Mouse (Mus musculus) cerebellum, postnatal 4 days (tissue): ENCODE measurements around the gene Hlf.
A peak's percentile ranks its signal among the peaks of the same experiment; 100 is the strongest.

Experiments used
- DNase-seq, 2 experiments: peaks; one replicate each; pipeline ENCODE4 v3.0.0; 2022; ENCODE audit warnings: low spot score in 2 of 2, mixed read lengths in 1 of 2

Hlf gene

DNA sequence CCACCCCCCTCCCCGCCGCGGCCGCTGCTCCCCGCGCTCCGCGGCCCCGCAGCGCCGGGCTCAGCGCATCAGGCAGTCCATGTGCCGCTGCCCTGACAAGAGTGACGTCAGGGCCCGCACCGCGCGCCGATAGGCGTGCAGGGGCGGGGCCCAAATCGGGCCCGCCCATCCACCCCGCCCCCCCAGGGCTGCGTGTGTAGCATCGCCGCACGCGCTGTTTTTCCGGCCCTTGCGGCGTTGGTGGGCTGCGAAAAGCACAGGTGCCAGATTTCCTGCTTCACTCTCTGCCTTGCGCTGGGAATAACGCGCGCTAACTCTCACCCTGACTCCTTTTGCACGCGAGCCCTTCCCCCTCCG is at the start of gene Hlf:
Hlf (minus strand) TSS at position 79 of the 357 bp plus-strand sequence.
- DNase-seq = peak; percentile 84 to 93

DNA sequence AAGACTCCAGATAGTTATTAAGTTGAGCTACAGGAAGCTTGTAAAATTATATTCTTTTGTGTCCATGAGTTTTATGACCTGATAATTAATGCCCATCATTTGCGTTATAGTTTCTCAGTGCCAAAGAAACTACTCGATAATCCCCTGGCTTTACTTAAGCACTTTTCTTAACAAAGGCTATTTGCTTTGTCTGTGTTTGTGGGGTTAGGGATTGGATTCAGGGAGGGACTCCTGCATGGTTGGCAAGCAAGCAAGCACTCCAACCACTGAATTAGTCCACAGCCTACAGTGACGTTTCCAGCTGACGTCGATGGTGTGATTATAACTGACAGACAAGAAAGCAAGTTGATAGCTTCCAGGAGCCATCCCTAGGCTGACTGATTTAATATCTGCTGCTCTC is 48.1 kb upstream of the Hlf start:
- no peak for DNase-seq

DNA sequence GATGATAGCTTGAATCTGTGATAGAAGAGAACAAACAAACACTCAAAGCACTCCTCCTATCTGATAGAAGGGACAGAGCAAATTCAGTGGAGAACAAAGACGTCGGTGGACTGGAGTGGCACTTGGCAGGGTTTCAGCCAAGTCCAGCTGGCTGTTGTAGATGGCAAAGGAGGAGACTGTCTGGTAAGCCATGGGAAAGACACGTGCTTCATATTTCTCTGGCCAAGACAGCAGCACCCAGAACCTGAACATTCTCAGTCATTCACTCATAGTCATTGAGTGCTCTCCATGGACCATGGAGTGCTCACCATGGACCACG is 34.5 kb upstream of the Hlf start:
- peak in 1 of 2 experiments; percentile 8 for DNase-seq

DNA sequence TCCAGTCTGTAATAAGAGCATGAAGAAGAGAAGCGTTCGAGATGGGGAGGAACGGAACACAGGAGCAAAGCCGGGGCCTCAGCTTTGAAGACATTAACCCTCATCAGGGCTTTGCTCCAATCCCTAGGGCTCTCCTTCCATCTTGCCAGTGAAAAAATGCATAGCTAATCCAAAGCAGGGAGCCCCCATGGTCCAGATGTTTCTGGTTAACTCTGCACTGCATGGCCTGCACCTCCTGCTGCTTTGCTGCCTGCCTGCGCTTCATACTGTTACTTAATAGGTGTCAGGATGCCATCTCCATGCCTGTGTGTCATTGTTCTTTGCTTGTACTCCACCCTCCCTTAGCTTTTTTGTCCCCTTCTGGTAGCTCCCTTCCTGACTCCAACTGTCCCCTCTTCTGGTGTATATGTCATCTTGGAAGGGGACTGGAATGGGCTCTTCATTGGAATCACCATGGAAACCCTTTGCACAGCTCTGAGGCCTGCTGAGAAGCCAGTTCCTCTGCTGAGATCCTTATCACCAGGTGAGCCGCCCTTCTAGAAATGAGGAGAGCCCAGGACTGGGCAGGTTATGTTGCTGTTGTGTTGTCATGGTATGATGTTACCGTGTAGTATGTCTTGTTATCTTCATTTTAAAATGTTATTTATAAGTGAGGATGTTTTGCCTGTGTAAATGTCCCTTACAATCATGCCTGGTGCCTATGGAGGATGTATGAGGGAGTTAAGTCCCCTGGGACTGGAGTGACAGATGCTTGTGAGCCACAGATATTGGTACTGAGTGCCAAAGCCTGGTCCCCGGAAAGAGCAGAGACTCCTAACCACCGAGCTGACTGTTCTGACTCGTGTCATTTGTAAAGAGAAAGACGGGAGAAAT is 33.9 kb upstream of the Hlf start:
- DNase-seq = no peak

DNA sequence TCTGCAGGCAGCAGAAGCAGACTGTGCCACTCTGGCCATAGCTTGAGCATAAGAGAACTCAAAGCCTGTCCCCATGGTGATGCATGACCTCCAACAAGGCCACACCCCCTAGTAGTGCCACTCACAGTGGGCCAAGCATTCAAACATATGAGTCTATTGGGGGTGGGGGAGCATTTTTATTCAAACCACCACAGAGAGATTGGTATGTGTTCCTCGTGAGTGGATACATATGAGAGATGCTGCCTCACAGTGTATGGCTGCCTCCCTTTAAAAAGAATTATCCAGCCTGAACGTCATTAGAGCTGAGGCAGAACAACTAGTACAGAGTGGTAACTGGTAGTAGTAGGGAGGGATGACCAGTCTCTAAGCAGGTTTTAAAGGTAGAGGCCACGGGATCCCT is 33.2 kb upstream of the Hlf start:
- no peak for DNase-seq

DNA sequence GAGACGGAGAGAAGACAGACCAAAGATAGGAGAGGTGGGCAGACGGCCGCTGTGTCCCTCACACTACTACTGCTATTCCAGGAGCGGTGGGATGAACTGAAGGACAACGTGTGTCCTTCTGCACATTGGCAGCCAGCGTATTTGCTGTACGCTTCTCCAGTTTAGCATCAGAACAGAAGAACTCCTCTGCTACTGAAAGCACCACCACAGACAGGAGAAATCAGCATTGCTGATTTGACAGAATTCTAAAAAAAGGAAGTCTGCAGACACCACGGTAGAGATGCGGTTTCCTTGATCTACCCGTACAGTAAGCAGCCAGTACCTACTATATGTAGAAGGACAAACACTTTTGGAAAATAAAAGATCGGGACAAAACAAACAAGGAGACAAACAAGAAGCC is 29.0 kb upstream of the Hlf start:
- DNase-seq = no peak

DNA sequence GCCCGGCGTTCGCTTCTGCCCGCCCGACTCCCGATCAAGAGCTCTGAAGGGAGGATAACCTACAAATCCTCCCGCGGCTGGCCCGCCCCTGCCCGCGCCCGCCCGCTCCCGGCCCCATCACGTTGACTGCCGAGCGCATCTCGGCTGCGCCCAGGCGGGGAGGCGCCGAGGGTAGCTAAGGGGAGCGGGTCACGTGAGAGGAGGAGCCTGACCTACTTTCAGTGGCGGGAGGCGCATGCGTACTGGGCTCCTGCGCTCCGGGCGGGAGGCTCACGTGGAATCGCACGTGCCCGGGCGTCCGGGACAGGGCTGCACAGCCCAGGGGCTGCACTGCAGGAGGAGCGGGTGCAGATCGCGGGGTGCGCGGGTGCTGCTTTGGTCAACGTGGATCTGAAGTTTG is 27.2 kb upstream of the Hlf start:
- peak; percentile 96 for DNase-seq

DNA sequence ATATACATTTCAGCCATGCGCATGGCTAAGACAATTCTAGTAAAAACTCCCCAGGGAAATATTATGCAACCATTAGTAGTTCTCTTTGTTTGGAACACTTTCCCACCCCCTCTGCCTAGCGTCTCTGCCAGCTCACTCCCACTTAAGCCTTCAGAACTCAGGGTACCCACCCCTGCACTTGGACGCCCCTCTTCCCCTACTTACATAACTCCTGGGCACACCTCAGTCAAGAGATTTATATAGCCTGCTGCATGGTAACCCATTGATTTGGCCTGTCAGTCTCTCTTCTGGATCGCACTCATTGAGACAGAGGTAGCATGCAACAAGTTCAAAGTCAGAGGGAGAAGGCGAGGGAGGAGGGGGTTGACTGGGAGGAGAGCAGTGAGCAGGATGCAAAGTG is 26.3 kb upstream of the Hlf start:
- no peak for DNase-seq

DNA sequence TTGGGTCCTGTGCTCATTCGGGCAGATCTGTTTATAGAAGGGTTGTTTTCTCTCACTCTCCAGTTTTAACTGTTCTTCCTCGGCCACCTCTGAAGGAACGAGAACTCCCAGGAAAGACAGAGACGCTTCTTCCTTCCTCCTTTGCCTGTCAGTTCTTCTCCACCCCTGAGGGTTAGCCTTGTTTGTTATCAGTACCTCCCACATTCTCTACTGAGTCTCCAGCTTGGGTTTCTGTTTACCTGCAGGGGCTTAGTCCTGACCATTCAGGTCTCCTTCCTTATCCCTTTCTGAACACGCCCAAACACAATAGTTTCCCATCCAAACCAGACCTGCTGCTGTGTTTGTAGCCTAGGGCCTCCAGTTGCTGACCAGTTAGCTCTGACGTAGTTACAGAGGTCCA is 8.2 kb upstream of the Hlf start:
- no peak for DNase-seq

DNA sequence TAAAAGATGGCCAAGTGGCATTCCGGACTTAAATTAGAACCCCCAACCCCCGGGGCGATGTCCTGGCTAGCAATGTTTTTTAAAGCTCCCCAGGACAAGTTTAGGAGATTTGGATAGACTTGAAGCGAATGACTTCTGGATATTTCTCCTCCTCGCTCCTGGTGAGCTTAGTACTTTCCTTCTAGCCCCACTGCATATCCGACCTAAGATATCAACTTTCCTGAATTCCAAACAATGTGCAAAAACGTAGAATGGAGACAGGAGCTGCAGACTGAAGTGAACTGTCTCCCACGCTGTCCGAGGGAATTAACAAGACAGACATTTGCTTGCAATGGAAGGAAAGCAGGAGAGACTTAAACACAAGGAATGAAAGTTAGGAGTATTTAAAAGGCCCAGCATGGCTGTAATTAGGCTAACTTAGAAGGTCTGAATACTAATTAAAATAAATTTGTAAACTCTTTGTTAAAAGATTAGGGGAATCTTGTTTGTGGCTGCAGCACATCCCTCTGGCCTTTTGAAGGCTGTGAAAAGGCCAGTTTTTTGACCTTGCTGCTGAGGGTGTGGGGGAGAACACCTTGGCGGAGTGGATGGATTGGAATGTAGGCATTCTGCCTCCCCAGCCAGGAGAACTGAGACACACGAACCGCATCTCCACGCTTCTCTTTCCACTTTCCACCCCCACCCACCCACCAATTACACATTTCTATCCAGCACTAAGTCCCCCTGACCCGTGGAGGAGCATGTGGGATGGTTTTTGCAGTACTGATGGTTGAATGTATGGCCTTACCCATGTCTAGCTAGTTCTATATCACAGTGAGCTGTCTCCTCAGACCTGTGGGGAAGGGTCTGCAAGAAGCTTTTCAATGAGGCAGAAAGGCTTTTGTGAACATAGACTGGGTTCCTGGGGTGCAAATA is 833 bp upstream of the Hlf start:
- DNase-seq = no peak

DNA sequence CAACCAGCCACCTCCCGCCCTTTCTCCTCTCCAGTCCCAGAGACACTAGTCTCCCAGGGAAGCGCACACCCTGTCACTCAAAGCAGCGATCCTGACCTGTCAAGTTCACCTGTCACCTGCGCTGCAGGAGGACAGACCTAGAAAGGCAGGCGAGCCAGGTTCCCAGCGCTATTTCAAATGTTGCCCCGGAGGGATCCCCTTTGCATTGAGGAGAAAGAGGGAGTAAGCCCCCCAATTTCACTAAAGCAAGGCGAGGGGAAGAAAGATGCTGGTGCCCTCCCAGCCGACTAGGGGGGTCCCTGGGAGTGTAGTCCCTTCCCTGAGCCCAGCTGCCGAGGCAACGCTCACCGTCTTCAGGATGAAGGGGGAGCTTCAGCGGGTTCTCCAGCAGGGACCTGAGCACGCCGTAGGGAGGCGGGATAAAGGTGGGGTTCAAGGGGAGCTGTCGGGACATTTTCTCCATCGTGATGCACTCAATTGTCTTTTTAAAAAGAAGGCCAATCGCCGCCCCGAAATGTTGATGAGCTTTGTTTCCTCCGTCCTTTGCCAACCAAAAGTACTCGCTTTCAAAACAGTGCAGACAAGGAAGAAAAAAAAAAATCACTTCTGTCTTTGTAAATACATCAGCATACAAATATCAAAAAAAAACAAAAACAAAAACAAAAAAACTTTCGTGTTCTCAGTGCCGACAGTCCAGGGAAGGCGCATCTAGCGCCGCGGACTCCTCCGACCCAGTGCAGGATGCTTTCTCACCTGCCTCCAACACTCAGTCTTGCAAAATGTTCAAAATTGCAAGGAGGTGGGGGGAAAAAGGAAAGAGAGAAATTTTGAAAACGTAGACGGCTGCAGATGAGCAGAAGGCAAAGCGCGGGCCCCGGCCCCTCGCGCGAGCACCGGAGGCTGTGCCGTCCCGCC is 536 bp downstream of the Hlf start:
- no peak for DNase-seq

DNA sequence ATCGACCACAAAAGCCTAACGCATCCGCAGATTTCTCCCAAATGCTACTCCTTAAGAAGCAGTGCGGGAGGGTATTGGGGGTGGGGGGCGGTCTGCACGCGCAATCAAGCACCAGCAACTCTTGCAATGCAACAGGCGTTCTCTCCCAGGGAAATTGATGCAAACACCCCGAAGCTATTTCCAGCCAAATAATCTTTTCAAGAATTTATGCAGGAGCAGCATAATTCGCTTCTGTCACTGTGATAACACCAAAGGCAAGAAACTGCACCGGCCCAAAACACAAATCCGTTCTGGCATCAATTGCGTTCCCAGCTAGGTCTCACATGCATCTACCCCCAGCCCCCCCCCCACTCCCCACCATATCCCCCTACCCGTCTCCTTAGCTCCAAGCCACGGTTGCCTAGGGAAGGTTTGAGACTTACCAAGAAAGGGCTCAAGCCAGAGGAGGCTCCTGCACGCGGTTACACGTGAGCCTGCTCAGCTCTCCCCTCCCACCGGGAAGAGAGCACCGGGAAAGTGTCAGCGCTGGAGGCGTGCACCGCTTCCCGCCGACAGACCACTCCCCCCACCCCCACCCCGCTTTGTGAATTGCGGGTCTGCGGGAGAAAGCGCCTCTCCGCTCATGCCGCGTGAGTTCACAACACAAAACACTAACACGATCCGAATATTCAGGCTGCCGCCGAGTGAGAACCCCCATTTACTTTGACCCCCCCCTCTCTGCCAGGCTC is 1.4 kb downstream of the Hlf start:
- no peak for DNase-seq

DNA sequence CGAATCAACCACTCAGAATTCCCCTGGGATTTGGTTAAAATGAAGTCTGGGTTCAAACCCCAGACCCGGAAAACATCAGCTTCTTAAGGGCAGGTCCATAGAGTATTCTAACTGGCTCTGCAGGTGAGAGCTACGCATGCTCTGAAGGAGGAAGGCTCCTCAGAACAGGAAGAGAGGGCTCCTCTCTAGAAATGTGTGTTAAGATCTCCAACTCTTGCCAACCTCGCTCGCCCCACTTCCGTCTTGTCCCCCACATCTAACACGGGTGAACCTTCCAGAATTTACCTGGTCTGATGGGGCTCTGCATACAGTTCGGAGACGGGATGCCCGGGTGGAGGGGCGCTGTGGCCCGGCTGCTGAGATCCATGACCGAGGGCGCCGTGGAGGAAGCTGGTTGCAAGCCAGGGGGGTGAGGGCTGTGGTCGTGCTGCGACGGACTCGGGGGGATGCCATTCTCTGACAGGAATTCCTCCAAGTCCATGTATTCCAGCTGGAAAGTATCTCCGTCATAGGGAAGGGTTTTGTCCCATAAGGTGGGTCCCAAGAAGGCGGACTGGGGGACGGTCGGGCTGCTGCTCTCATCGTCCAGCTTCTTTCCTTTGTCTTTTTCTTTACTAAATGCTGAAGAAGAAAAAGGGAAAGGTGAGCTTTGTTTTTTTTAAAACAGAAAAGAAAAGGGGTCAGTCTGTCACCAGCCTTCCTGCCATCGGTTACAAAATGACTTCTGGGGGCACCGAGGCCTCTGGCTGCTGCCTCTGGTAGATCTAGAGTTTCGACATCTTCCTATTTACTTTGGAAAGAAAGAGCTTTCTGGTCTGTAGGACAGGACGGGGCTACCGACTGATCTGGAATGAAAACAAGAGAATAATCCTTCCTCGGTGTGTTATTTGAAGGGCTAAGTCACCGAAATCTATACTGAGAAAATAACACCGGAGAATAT is 2.9 kb downstream of the Hlf start:
- DNase-seq = no peak

DNA sequence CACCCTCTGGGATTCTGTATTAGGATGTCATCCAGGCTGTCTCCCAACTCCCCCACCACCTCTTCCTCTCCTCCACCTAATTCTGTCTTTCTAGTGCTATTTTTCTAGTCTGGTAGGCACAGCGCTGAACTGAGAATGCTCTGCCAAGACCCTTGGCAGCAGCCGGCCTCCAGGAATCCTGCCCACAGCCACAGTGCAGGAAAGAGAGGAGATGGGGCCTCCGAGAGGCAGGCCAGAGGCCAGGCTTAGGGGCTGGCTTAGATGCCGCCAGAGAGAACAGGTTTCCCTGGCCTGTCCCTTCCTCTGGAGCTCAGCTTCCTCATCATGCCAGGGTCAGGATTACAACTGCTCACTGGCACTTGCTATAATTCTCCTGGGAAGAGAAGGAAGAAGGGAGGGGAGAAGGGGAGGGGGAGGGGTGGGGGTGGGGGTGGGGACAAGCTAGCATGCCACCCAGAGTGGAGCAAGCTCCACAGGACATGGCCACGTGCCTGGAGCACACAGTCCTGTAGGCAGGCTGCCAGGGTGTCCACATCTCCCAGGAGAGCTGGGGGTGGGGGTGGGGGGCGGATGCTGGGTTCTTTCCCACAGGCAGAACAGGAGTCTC is 8.6 kb downstream of the Hlf start:
- peak; percentile 44 to 83 for DNase-seq

DNA sequence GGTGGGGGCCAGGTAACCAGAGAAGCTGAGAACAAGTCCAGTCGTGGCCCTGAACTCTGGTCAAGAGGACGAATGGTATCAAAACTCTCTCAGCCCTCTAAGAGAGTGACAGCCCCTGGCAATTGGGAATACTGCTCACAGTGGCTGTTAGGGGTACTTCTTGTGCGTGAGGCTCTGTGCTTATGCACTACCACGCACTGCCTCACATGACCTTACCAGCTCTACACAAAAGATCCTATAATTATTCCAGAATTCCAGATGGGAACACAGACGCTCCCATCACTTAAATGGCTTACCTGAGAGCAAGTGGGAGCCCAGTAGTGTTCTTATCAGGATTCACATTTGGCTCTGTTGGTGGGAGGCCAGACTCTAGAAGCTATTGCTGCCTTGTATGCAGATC is 9.6 kb downstream of the Hlf start:
- no peak for DNase-seq

DNA sequence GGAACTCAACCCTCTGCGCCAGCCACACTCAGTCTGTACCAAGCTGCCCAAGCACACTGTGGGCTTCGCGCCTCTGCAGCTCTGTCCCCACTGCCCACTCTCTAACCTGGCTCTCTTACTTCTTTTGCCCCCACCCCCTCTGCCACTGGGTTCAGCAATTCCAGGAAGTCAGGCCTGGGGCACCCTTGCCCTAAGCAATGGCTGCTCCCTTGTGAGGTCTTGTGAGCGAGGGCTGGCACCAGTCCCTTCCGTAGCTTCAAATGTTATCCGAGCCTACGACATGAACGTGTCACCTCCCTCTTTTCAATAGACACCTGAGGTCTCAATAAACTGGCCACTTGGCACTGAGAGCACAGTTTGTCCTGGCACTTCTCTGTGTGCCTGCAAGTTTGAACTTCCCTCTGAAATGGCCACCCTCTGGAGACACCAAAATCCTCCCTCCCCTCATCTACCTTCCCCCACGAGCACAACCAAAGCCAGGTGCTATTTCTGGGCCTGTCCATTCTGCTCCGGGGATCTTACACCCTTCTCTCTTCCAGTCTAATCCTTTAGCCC is 10.5 kb downstream of the Hlf start:
- DNase-seq = no peak

DNA sequence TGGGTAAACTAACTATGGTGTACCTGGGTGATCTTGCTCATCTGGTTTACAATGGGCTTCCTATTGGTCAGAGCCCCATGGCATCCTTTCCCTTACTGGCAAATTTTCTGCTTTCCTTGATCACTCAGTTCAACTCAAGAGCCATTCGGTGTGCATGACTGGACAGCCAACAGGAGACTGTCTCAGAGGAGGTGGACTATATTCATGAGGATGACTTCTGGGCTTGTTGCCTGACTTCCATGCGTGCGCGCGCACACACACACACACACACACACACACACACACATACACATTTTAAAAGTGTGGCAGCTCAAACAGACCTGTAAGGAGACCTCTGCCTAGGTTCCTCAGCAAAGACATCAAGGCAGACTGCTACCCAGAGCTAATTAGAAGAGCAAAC is 12.7 kb downstream of the Hlf start:
- DNase-seq = no peak

DNA sequence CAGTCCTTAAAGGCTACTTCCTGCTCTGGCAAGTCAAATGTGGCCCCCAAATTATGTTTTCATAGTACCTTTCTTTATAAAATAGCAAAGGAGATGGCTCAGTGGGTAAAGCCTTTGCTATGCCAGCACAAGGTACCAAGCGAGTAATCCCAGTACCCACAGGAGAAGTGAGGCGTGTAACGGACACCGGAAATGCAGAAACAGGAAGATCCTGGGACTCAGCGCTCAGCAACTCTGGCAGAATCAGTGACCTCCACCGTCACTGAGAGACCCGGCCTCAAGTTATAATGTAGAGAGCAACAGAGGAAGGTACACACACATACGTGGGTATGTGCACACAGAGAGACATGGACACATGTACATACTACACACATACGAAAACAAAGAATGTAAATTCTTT is 14.3 kb downstream of the Hlf start:
- DNase-seq = no peak

DNA sequence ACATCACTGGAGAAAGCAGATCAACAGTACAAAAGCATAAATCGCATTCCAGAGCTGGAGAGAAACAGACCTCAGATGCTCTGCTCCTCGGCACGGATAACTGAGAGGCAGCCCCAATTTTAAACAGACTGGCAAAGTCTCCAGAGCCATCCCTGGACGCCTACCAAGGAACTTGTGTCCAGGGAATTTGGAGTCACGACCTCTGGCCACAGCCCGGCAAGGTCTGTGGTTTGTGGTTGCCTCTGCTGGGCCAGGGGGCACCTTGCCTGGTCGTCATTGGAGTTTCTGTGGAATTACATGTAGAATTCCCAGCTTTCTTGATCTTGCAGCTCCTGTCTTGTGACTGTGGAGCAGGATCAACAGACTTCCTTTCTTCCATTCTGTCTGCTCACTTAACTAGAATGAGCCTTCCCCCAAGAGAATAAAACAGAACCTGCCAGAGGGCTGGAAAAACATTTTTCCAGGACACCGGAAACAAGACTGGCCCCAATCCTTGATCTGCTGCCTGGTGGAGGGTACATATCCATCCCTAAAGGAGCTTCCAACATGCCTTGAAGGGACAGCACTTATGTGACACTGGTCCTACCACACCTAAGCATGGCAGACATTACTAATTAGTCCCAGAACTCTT is 19.1 kb downstream of the Hlf start:
- no peak for DNase-seq
